Mouse (Mus musculus) cerebellum, postnatal 10 days (tissue): ENCODE results near the gene Rab17.

Source experiments
- DNase-seq, 2 experiments: peaks; one replicate each; pipeline ENCODE4 v3.0.0; 2021; ENCODE audit warnings: mixed read lengths in 2 of 2

Rab17 gene

GRCm38 (mm10) chr1:90969347-90969784 lies at the start of gene Rab17:
TSS of gene Rab17 (minus strand) at chr1:90969661.
- no peak for DNase-seq

GRCm38 (mm10) chr1:91017111-91017758 lies 47.8 kb upstream of the Rab17 start:
- peak; percentile 29 to 30 for DNase-seq

- no peak for DNase-seq
Measured at GRCm38 (mm10) chr1:91015571-91015970, 46.1 kb upstream of the Rab17 start.

GRCm38 (mm10) chr1:91013803-91014202 lies 44.3 kb upstream of the Rab17 start:
- DNase-seq: no peak

- no peak for DNase-seq
Measured at GRCm38 (mm10) chr1:91011336-91011735, 41.9 kb upstream of the Rab17 start.

- DNase-seq: no peak
Measured at GRCm38 (mm10) chr1:91010716-91011115, 41.3 kb upstream of the Rab17 start.

- no peak for DNase-seq
Measured at GRCm38 (mm10) chr1:91010216-91010615, 40.8 kb upstream of the Rab17 start.

- no peak for DNase-seq
Measured at GRCm38 (mm10) chr1:91009266-91009665, 39.8 kb upstream of the Rab17 start.

- DNase-seq: no peak
Measured at GRCm38 (mm10) chr1:91008746-91009145, 39.3 kb upstream of the Rab17 start.

GRCm38 (mm10) chr1:91008147-91008682 lies 38.8 kb upstream of the Rab17 start:
- no peak for DNase-seq

- DNase-seq: no peak
Measured at GRCm38 (mm10) chr1:91006708-91007107, 37.2 kb upstream of the Rab17 start.

GRCm38 (mm10) chr1:91006037-91006436 lies 36.6 kb upstream of the Rab17 start:
- no peak for DNase-seq

GRCm38 (mm10) chr1:91003522-91004253 lies 34.2 kb upstream of the Rab17 start:
- no peak for DNase-seq

- no peak for DNase-seq
Measured at GRCm38 (mm10) chr1:91002641-91003040, 33.2 kb upstream of the Rab17 start.

- DNase-seq: no peak
Measured at GRCm38 (mm10) chr1:91001871-91002539, 32.5 kb upstream of the Rab17 start.

GRCm38 (mm10) chr1:91001101-91001500 lies 31.6 kb upstream of the Rab17 start:
- no peak for DNase-seq

GRCm38 (mm10) chr1:90999911-91000601 lies 30.6 kb upstream of the Rab17 start:
- DNase-seq: no peak

GRCm38 (mm10) chr1:90998891-90999611 lies 29.6 kb upstream of the Rab17 start:
- peak; percentile 46 to 54 for DNase-seq

GRCm38 (mm10) chr1:90998268-90998890 lies 28.9 kb upstream of the Rab17 start, which contains the start of gene Lrrfip1:
TSS of gene Lrrfip1 (plus strand) at chr1:90998737.
- peak; percentile 74 to 77 for DNase-seq

- no peak for DNase-seq
Measured at GRCm38 (mm10) chr1:90997641-90998040, 28.2 kb upstream of the Rab17 start.

GRCm38 (mm10) chr1:90997136-90997535 lies 27.7 kb upstream of the Rab17 start:
- DNase-seq: no peak

- DNase-seq: no peak
Measured at GRCm38 (mm10) chr1:90995916-90996315, 26.5 kb upstream of the Rab17 start.
